Mouse (Mus musculus) stomach, embryonic 16.5 days (tissue): ENCODE measurements at regions not wholly inside any gene's neighbourhood (a gene's known extent, or its start where the extent isn't known, plus 50 kb on each side); places are given as distances from the start of the nearest gene placed in this dataset.

Source experiments
- ATAC-seq: fragments of 200-750 bp; cut with Nextera tagmentation; 2 replicates; pipeline ENCODE4 v1.8.0; 2017; ENCODE audit warnings: moderate number of reproducible peaks, moderate TSS enrichment; ENCODE audit not compliant: insufficient read depth, low FRiP score
- H3K27ac ChIP-seq: fragments of 300-500 bp; sonication (generic); 2 replicates; pipeline ENCODE4 v1.5.1; 2014; ENCODE audit warnings: low read length
- H3K27me3 ChIP-seq: fragments of 300-500 bp; sonication (generic); 2 replicates; pipeline ENCODE4 v1.6.1; 2014; ENCODE audit warnings: low read length, control low read depth, mixed read lengths; ENCODE audit not compliant: control insufficient read depth, insufficient read depth
- H3K36me3 ChIP-seq: fragments of 300-500 bp; sonication (generic); 2 replicates; pipeline ENCODE4 v1.6.1; 2014; ENCODE audit warnings: low read length; ENCODE audit not compliant: control insufficient read depth, insufficient read depth
- H3K4me1 ChIP-seq: fragments of 300-500 bp; sonication (generic); 2 replicates; pipeline ENCODE4 v1.6.1; 2014; ENCODE audit warnings: low read length, control low read depth, mixed read lengths; ENCODE audit not compliant: control insufficient read depth, insufficient read depth
- H3K4me2 ChIP-seq: fragments of 300-500 bp; sonication (generic); 2 replicates; pipeline ENCODE4 v1.6.1; 2014; ENCODE audit warnings: low read depth, low read length, mixed read lengths
- H3K4me3 ChIP-seq: fragments of 300-500 bp; sonication (generic); replicated peaks from 2 replicates; pipeline ENCODE4 v1.5.1; 2014; ENCODE audit warnings: mild to moderate bottlenecking, low read length
- H3K9ac ChIP-seq: fragments of 300-500 bp; sonication (generic); 2 replicates; pipeline ENCODE4 v1.6.1; 2014; ENCODE audit warnings: low read length
- H3K9me3 ChIP-seq: fragments of 300-500 bp; sonication (generic); replicated peaks from 2 replicates; pipeline ENCODE4 v1.6.1; 2016; ENCODE audit warnings: low read length, control low read depth; ENCODE audit not compliant: control insufficient read depth
- WGBS: fragments of 180-500 bp; shearing (Covaris S2); extraction: QIAGEN DNeasy Blood & Tissue Kit; methylation state at CpG from one replicate; pipeline ENCODE4 v1.1.7; 2014; 5-methylcytosine and 5-hydroxymethylcytosine counted together

DNA sequence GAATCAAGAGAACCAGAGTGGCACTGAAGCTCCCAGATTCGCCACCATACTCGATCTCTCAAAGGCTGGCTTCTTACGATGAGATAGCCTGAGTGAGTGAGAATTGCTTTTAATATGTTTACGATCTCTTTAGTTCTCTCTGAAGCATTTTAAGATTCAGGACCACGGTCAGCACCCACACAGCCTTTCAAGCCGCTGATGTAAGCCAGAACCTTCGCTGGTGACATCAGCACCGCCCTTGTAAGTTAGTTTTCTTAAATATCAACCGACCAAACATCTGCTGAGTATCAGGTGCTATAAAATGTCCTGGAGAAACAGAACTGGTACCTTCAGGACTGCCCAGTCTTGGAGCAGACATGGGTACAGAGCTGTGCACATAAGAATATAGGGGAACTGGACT is 141.6 kb downstream of the Dmrta2 start:
- H3K4me3 ChIP-seq = no peak overlapping the region
- H3K4me1 ChIP-seq = no peaks in the 10 kb centered on the region
- H3K9me3 ChIP-seq = no peaks in the 10 kb centered on the region
- no peaks in the 10 kb centered on the region for H3K36me3 ChIP-seq
- 17% methylated on average over 9 of the region's 9 CpGs for WGBS
- no peak overlapping the region for H3K4me2 ChIP-seq
- no peak overlapping the region for H3K9ac ChIP-seq
- ATAC-seq = no peak; the same call in 1 of the 2 replicates
- no peaks in the 10 kb centered on the region for H3K27me3 ChIP-seq
- H3K27ac ChIP-seq = no peak overlapping the region

DNA sequence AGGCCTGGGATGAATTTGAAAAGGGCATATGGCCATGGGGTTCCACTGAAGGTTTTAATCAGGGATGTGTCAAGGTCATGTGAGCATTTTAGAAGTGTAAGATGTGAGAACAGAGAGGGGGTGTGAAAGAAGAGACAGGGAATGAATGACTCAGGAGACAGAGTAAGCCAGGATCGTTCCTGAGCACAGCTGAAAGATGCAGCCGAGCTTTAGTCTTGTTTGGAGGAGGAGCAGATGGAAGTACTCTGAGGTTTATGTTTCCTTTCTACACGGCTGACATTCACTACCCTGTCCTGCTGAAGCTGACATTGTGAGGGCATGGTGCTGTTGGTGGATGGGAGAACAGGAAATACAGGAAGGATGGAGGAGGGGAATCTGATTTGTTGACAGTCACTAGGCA is 142.0 kb downstream of the Dmrta2 start:
- ATAC-seq = no peak
- WGBS = 28% methylated on average over 3 of the region's 3 CpGs

DNA sequence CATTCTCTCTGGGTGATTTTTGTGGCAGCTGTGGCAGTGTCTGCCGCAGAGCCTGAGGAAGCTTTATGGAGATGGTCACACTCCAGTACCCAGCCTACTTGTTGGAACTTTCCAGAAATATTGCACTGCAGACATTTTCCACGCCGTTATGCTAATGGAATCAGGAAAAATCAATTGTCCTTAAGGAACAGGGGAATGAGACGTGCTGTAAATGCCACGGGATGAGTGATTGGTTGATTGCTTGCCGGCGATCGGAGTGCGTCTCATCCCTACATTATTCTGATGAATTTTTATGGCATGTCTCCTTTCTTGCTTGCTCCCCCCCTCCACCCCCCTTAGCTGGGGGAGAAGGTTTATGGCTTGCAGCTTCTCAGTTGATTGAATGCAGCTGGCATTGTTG is 142.9 kb downstream of the Dmrta2 start:
- no peaks in the 10 kb centered on the region for H3K4me1 ChIP-seq
- WGBS = 38% methylated on average over 9 of the region's 9 CpGs
- H3K27ac ChIP-seq = no peak overlapping the region
- H3K9ac ChIP-seq = no peak overlapping the region
- no peak overlapping the region for H3K4me3 ChIP-seq
- no peak overlapping the region for H3K4me2 ChIP-seq
- H3K27me3 ChIP-seq = no peaks in the 10 kb centered on the region
- no peaks in the 10 kb centered on the region for H3K9me3 ChIP-seq
- no peaks in the 10 kb centered on the region for H3K36me3 ChIP-seq
- no peak for ATAC-seq

More for the DNA sequence above, 142.0 kb downstream of the Dmrta2 start:
- Histone ChIP-seq H3K27ac (no peak overlapping the region), H3K36me3 (no peaks in the 10 kb centered on the region), H3K27me3 (no peaks in the 10 kb centered on the region), H3K4me2 (no peak overlapping the region), H3K4me1 (no peaks in the 10 kb centered on the region), H3K9ac (no peak overlapping the region), H3K9me3 (no peaks in the 10 kb centered on the region), H3K4me3 (no peak overlapping the region)

DNA sequence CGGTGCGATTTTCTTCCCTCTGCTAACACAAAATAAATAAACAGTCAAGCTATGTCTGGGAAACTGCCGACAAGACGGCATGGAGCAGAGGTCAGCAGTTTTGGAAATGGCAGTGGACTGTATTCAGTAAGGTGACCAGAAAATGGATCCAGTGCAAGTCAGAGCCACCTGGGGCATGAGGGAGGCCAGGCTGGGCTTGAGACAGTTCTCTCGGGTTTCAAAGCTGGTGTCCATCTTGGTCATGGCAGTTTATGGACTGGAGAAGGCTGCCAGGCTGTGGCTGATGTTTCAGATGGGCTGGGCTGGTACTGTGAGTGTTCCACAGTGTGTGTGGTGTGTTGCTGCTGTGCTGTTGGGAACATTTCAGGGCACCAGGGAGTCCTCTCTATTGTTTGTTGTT is 143.6 kb downstream of the Dmrta2 start:
- H3K4me2 ChIP-seq = no peak overlapping the region
- no peaks in the 10 kb centered on the region for H3K9me3 ChIP-seq
- 40% methylated on average over 5 of the region's 5 CpGs for WGBS
- no peak for ATAC-seq
- no peaks in the 10 kb centered on the region for H3K4me1 ChIP-seq
- H3K27ac ChIP-seq = no peak overlapping the region
- H3K36me3 ChIP-seq = no peaks in the 10 kb centered on the region
- H3K9ac ChIP-seq = no peak overlapping the region
- H3K27me3 ChIP-seq = no peaks in the 10 kb centered on the region
- H3K4me3 ChIP-seq = no peak overlapping the region

DNA sequence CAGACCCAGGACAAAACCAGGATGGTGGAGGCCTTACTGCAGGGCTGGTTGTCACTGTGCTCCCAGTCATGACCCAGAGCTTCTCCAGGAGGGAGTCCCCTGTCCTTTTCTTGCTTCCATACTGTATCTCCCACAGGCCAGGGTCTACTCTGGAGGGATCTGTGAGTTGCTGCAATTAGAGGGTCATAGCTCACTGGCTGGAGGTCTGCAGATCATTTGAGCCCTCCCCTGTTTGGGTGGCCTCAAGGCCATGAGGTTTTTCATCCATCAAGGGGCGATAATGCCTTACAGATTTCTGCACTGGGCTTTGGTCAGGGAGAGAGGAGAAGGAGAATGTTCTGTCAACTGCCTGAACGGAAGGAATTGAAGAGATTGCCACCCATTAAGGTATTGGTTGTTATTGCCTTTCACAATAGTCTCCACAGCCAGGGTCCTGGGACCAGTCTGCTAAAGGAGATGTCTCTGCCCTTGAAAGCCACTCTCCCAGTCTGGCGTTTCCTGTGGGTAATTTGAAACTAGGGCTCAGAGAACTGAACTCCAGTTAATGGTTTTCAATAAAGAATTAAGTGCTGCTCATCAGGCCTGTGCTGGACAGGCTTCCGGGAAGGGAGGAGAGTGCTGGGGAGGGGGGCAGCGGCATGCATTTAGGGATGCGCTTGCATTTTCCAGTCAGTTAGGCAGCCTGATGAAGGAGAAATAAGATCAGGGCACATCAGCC is 147.4 kb downstream of the Dmrta2 start:
- 38% methylated on average over 6 of the region's 6 CpGs for WGBS
- no peak overlapping the region for H3K9ac ChIP-seq
- H3K27ac ChIP-seq = no peak overlapping the region
- H3K4me1 ChIP-seq = no peaks in the 10 kb centered on the region
- no peaks in the 10 kb centered on the region for H3K9me3 ChIP-seq
- no peak overlapping the region for H3K4me2 ChIP-seq
- H3K27me3 ChIP-seq = no peaks in the 10 kb centered on the region
- H3K36me3 ChIP-seq = no peaks in the 10 kb centered on the region
- no peak overlapping the region for H3K4me3 ChIP-seq
- no peak for ATAC-seq

DNA sequence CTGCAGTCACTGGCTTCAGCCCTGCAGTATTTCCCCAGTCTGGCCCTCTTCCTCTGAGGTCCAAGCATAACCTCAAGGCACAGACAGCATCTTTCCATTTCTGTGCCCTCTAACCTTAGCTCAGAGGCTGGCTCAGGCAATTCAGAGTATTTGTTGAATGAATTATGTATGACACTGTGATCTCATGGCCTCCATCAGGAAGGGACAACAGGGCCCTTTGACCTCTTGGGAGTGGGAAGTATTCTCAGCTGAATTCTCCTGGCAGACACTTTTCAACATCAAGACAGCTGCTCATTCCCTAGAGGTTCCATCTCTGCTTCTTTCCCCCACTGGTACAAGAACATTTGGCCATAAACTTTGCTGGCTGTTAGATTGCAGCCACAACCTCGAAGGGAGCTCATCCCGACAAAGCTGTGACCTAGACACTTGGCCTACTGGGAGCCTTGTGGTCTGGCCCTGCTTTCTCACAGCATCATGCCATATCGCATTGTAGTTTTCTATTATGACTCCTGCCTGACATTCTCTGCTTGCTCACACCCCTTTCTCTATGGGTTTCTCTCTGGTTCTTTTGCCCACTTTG is 150.2 kb downstream of the Dmrta2 start:
- Histone ChIP-seq H3K9ac (no peak overlapping the region), H3K27me3 (no peaks in the 10 kb centered on the region), H3K27ac (no peak overlapping the region), H3K4me3 (no peak overlapping the region), H3K36me3 (no peaks in the 10 kb centered on the region), H3K4me1 (no peaks in the 10 kb centered on the region), H3K4me2 (no peak overlapping the region), H3K9me3 (no peaks in the 10 kb centered on the region)
- no peak for ATAC-seq
- 66% methylated on average over 3 of the region's 3 CpGs for WGBS

DNA sequence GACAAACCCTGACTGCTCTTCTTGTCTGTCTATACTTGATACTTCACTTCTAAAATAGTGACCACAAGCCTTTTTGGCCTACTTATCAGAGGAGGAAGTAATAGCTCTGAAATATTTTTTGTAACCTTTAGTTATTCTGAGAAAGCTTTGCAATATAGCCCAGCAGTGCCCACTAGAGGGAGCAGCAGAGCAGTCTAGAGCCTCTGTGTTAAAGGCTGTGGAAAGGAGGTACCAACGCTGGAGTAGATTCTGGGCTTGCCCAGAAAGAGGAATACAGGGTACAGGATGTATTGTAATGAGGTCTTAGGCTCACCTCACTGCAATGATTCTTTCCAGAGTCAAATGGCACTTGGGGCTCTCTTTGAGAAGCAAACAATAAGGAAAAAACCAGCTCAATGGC is 151.1 kb downstream of the Dmrta2 start:
- Histone ChIP-seq H3K9me3 (no peaks in the 10 kb centered on the region), H3K27me3 (no peaks in the 10 kb centered on the region), H3K4me3 (no peak overlapping the region), H3K36me3 (no peaks in the 10 kb centered on the region), H3K4me1 (no peaks in the 10 kb centered on the region), H3K27ac (no peak overlapping the region), H3K9ac (no peak overlapping the region), H3K4me2 (no peak overlapping the region)
- no peak for ATAC-seq
- 3% methylated on average over 1 of the region's 1 CpGs for WGBS

DNA sequence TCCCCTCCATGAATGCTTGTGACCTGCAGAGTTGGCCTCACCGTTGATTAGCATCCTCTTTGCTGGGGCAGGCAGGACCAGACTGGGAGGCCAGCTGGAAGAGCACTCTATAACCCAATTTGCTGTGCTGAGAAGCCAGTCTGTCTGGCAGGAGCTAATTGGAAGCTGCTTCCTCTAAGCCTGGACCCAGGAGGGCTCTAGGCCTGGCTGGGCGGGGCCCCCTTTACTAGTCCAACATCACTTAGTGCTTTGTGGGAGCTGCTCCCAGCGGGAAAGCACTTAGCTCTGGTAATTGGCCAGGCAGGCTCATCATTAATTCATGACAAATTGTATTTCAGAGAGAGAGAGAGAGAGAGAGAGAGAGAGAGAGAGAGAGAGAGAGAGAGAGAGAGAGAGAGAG is 151.7 kb downstream of the Dmrta2 start:
- 56% methylated on average over 3 of the region's 3 CpGs for WGBS
- ATAC-seq = no peak
- H3K9me3 ChIP-seq = no peaks in the 10 kb centered on the region
- no peaks in the 10 kb centered on the region for H3K27me3 ChIP-seq
- no peak overlapping the region for H3K9ac ChIP-seq
- no peak overlapping the region for H3K4me3 ChIP-seq
- H3K4me1 ChIP-seq = no peaks in the 10 kb centered on the region
- no peak overlapping the region for H3K4me2 ChIP-seq
- no peak overlapping the region for H3K27ac ChIP-seq
- H3K36me3 ChIP-seq = no peaks in the 10 kb centered on the region

DNA sequence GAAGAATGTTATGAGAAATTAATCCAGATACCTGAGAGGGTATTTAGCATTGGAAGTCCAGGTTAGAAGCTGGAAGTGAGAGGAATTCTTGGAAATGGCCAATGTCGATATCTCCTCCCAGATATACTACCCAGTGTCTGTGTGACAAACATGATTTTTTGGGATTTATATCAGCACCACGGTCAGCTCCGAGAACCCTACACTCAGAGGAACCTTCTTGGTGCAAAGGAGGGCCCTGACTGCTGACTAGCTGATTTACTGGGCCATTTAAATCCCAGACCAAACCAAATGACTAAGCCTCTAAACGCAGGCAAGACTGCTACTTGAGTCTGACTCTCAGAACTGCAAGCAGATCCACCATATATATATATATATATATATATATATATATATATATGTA is 154.2 kb downstream of the Dmrta2 start:
- Histone ChIP-seq H3K4me2 (no peak overlapping the region), H3K36me3 (no peaks in the 10 kb centered on the region)
- whole genome bisulfite sequencing = 51% methylated on average over 4 of the region's 4 CpGs

More for the DNA sequence above, 154.2 kb downstream of the Dmrta2 start:
- H3K4me1 ChIP-seq = no peaks in the 10 kb centered on the region
- H3K9me3 ChIP-seq = no peaks in the 10 kb centered on the region
- no peak for ATAC-seq
- H3K9ac ChIP-seq = no peak overlapping the region
- H3K4me3 ChIP-seq = no peak overlapping the region
- H3K27ac ChIP-seq = no peak overlapping the region
- H3K27me3 ChIP-seq = no peaks in the 10 kb centered on the region
